Mouse (Mus musculus) cerebellum, adult 9-10 months (tissue): ENCODE results near the gene Imp4.

Experiments used
- DNase-seq: peaks from one replicate; pipeline ENCODE4 v3.0.0; 2022

Imp4 gene

GRCm38 (mm10) chr1:34462766-34463165 is 23.1 kb downstream of the Imp4 start:
- peak; percentile 52 for DNase-seq

GRCm38 (mm10) chr1:34464310-34464817 is 24.7 kb downstream of the Imp4 start:
- DNase-seq, result no peak

GRCm38 (mm10) chr1:34465445-34465844 is 25.8 kb downstream of the Imp4 start:
- DNase-seq, result no peak

- no peak for DNase-seq
Observed at GRCm38 (mm10) chr1:34468051-34468450, 28.4 kb downstream of the Imp4 start.

GRCm38 (mm10) chr1:34468500-34468899 is 28.8 kb downstream of the Imp4 start:
- DNase-seq, result no peak

- DNase-seq, result no peak
Observed at GRCm38 (mm10) chr1:34469801-34470200, 30.1 kb downstream of the Imp4 start.

GRCm38 (mm10) chr1:34472427-34473300 is 33.0 kb downstream of the Imp4 start:
- DNase-seq, result no peak

- no peak for DNase-seq
Observed at GRCm38 (mm10) chr1:34478891-34479655, 39.4 kb downstream of the Imp4 start.

- no peak for DNase-seq
Observed at GRCm38 (mm10) chr1:34480801-34481200, 41.1 kb downstream of the Imp4 start.

- DNase-seq, result no peak
Observed at GRCm38 (mm10) chr1:34481920-34482669, 42.4 kb downstream of the Imp4 start.

GRCm38 (mm10) chr1:34484470-34484869 is 44.8 kb downstream of the Imp4 start:
- DNase-seq, result peak; percentile 14

GRCm38 (mm10) chr1:34485461-34486188 is 46.0 kb downstream of the Imp4 start:
- peak; percentile 86 for DNase-seq

GRCm38 (mm10) chr1:34487383-34487782 is 47.7 kb downstream of the Imp4 start:
- DNase-seq, result no peak

- no peak for DNase-seq
Observed at GRCm38 (mm10) chr1:34489852-34490541, 50.3 kb downstream of the Imp4 start.

- no peak for DNase-seq
Observed at GRCm38 (mm10) chr1:34491480-34491879, 51.8 kb downstream of the Imp4 start.
